Mouse (Mus musculus): ENCODE results near the gene Olfr311.
"Not testable (repeated sequence)": the region's sequence is repeated elsewhere in the genome, so short reads cannot be mapped to it uniquely, and the experiment has no call there.

Gene Olfr311

GRCm38 (mm10) chr11:58838951-58839350 lies at the start of gene Olfr311:
Gene Olfr311, plus strand, starts transcription at chr11:58839251.
- not testable (repeated sequence) for DNase-seq (ENCODE audit: inconsistent age in 2 of 2, low spot score in 1 of 2)

- no peak for DNase-seq (ENCODE audit: inconsistent age in 2 of 2, low spot score in 1 of 2)
These were observed 49.5 kb upstream of the Olfr311 start for GRCm38 (mm10) chr11:58789532-58789931.

GRCm38 (mm10) chr11:58790053-58790452 lies 49.0 kb upstream of the Olfr311 start:
- DNase-seq (ENCODE audit: inconsistent age in 2 of 2, low spot score in 1 of 2): no peak

- DNase-seq (ENCODE audit: inconsistent age in 2 of 2, low spot score in 1 of 2): no peak
These were observed 48.4 kb upstream of the Olfr311 start for GRCm38 (mm10) chr11:58790646-58791045.

GRCm38 (mm10) chr11:58795856-58796255 lies 43.2 kb upstream of the Olfr311 start:
- no peak for DNase-seq (ENCODE audit: inconsistent age in 2 of 2, low spot score in 1 of 2)

DNA sequence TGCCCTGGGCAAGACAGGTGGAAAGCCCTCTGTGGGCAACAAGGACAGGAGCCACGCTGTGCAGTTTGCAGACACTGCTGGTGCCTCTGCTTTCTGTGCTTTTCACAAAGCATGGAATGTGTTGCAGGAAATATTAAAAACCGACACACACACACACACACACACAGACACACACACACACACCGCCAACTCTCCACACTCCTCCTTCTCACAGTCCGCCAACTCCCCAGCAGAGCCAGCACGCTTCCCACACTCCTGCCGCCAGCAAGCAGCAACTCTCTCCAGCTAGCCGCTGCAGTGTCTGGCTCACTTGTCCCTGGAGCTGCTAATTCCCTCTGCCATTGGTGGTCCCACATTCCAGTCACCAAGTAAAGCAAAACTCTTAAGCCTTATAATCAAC lies 42.2 kb upstream of the Olfr311 start:
- DNase-seq (ENCODE audit: inconsistent age in 2 of 2, low spot score in 1 of 2): no peak

DNA sequence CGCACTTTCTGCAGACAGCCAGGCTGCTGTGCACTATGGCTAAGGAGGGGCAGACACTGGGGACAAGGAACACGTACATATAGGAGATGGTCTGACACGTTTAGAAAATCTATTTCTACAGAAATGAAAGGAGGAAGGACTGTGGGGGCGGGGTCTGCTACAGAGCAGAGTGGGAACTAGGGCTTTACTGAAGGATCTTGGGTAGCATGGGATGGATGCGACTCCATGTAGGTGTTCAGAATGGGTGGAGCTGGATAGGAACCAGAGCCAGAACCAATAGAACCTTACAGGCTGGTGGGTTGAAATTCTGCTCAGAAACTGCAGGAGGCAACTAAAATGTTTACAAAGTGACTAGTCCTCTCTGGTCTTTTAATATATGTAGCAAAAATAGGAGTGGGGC lies 39.3 kb upstream of the Olfr311 start:
- DNase-seq (ENCODE audit: inconsistent age in 2 of 2, low spot score in 1 of 2): no peak

DNA sequence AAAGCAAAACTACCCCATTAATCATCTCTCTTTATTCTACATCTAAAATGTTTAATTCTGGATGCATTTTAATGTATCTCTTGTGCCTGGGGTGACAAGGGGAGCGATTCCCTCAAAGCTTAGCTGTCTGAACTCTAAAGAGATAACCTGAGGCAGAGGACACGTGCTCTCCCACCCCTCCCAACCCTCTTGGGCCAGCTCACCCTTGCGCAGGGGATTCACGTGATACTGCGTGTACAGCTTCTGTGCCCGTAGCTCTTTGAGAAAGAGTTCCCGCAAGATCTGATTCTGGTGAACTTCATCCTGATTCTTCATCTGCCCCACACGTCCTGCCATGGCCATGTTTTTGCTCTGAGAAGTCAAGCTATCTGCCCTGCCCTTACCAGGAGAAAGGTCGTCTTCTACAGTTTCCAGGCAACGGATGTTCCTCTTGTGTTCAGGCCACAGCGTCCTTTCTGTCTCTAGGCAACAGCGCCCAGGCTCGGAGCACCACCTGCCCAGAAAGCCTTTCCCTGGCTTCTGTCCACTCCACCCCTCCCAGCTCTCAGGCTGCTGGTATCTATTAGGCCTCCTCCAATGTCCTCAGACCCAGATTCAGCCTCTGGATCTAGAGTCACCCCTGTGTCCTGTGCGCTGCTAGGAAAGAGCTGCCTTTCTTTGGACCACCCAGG lies 37.4 kb upstream of the Olfr311 start, which contains the start of gene Fam183b:
Gene Fam183b, minus strand, starts transcription at position 403 of the 671 bp plus-strand sequence.
- DNase-seq (ENCODE audit: inconsistent age in 2 of 2, low spot score in 1 of 2): peak; percentile 24 to 41

DNA sequence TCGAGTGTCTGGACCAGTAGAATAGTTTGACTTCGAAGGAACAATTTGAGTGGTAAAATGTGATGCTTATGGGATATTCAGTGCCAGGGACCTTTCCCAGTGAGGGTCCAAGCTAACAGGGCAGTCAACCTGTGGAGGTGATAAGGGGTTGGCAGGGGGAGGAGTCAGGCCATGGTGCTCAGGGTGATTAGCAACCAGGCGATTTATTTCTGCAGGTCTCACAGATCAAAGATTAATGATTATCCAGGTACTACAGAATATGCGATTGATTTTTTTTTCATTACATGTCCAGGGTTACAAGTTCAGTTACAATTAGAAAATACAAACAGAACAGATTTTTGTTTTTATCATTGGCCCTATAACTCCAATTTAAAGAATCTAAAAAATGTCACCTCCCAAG lies 35.2 kb upstream of the Olfr311 start:
- DNase-seq (ENCODE audit: inconsistent age in 2 of 2, low spot score in 1 of 2): no peak

GRCm38 (mm10) chr11:58804393-58804792 lies 34.7 kb upstream of the Olfr311 start:
- no peak for DNase-seq (ENCODE audit: inconsistent age in 2 of 2, low spot score in 1 of 2)

DNA sequence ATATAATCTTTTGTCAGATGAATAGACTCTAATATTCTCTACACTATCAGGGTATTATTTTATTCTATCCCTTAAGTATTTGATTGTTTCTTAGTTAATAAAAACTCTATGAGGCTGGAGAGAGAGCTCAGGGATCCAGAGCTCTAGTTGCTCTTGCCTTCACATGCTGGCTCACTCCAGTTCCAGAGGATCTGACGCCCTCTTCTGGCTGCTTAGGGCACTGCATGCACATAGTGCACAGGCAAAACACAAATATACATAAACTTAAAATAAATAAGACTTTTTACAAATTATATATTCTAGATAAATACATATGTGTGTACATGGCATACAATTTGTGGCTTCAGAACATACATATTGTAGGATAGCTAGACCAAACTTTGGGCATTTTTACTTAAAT lies 27.1 kb upstream of the Olfr311 start:
- DNase-seq (ENCODE audit: inconsistent age in 2 of 2, low spot score in 1 of 2): no peak

DNA sequence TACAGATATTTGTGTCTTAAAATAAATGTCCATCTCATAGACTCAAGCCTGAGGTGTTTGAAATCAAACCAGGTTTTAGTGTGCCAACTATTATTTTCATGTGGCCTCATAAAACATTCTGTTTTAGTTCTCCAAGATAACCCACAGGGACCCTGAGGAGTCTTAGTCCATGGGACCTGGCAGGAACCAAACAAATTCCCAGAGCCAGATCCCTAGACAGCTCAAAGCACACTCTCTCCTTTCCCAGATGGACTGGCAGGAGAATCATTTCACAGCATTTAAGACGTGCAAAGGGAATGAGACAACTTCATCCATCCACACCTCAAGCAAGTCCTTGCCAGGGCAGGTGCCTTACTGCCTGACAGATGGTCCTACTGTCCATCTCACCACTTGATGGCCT lies 24.4 kb upstream of the Olfr311 start, which contains the start of gene Olfr313:
Gene Olfr313, plus strand, starts transcription at position 301 of the 400 bp plus-strand sequence.
- DNase-seq (ENCODE audit: inconsistent age in 2 of 2, low spot score in 1 of 2): not testable (repeated sequence)

GRCm38 (mm10) chr11:58815676-58816075 lies 23.4 kb upstream of the Olfr311 start:
- DNase-seq (ENCODE audit: inconsistent age in 2 of 2, low spot score in 1 of 2): no peak

GRCm38 (mm10) chr11:58828937-58829336 lies 10.1 kb upstream of the Olfr311 start, which contains the start of gene Olfr312:
Gene Olfr312, plus strand, starts transcription at chr11:58829237.
- DNase-seq (ENCODE audit: inconsistent age in 2 of 2, low spot score in 1 of 2): not testable (repeated sequence)

GRCm38 (mm10) chr11:58829764-58830163 lies 9.3 kb upstream of the Olfr311 start:
- no peak for DNase-seq (ENCODE audit: inconsistent age in 2 of 2, low spot score in 1 of 2)

DNA sequence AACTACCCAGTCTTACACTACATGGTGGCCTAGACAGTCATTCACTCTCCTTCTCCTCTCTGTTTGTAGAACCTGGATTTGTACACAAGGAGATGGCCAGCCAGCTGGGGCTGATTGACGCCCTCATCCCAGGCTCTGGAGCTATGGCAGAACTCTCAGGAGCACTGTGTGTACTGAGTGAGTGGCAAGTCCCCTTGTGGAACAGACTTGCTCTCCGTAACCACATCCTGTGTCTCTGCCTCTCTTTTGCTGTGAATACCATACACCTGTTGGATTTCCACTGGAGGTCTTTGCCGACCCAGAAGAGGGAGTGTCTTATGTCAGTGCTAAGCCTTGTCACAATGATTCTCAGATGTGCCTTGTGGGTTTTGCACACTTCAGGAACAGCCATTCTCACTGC lies 6.5 kb upstream of the Olfr311 start:
- not testable (repeated sequence) for DNase-seq (ENCODE audit: inconsistent age in 2 of 2, low spot score in 1 of 2)

- DNase-seq (ENCODE audit: inconsistent age in 2 of 2, low spot score in 1 of 2): peak; percentile 90 to 99
These were observed 7.9 kb downstream of the Olfr311 start, which contains the start of gene Gm12258 for GRCm38 (mm10) chr11:58846919-58847461. Gene Gm12258, plus strand, starts transcription at chr11:58847158.

DNA sequence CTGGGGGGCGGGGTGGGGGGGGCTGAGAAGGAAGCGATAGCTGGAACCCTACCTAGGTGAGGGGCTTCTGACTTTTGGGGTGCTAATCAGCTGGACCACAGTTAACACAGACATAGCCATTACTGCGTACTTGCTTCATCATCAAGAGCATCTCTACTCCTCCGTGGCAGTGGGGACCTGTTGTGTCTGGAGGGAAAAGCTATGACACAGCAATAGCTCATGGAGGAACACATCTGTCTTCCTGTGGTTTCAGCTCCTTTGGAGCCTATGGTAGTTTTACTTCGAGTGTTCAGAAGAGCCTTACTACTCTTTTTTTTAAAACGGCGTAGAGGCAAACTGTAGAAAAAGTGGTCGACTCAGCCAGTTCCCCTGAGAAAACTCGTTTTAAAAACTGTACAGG lies 8.6 kb downstream of the Olfr311 start:
- DNase-seq (ENCODE audit: inconsistent age in 2 of 2, low spot score in 1 of 2): no peak

GRCm38 (mm10) chr11:58849731-58850130 lies 10.7 kb downstream of the Olfr311 start:
- DNase-seq (ENCODE audit: inconsistent age in 2 of 2, low spot score in 1 of 2): no peak

DNA sequence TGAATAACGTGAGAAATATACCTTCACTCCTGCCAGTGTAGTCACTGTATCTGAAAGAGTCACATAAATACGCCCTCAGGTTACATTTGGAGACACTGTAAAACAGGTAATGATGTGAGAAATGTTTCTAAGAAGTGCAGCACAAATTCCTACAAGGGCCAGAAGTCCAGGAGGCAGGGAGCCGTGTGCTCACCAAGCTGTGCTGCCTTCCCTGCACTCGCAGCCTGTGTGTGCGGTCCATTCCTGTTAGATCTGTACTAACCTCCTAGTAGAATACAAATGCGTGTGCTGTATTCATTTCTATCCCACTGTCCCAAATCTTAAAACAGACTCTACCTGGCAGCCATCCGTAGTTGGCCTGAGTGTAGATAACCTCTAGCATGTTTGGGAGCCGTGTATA lies 21.7 kb downstream of the Olfr311 start:
- DNase-seq (ENCODE audit: inconsistent age in 2 of 2, low spot score in 1 of 2): no peak

GRCm38 (mm10) chr11:58867039-58867953 lies 28.2 kb downstream of the Olfr311 start, which contains the start of gene 2810021J22Rik:
Gene 2810021J22Rik, plus strand, starts transcription at chr11:58867216.
- peak; percentile 85 to 94 for DNase-seq (ENCODE audit: inconsistent age in 2 of 2, low spot score in 1 of 2)

All from adrenal gland, adult (tissue).